Mouse (Mus musculus) embryonic facial prominence, embryonic 13.5 days (tissue): Measurements from ENCODE around the gene Col16a1. TPM values are rescaled to one million over a fixed set of nuclear protein-coding genes. Genes with fewer than 3 reads are reported as not detected.

Source experiments
- ATAC-seq: fragments of 200-750 bp; cut with Nextera tagmentation; 2 replicates; pipeline ENCODE4 v1.8.0; 2017; ENCODE audit warnings: low read depth; ENCODE audit not compliant: insufficient number of reproducible peaks, insufficient read depth, low FRiP score, low TSS enrichment
- H3K27ac ChIP-seq: fragments of 300-500 bp; sonication (generic); 2 replicates; pipeline ENCODE4 v1.5.1; 2015; ENCODE audit warnings: moderate library complexity, mild to moderate bottlenecking, inconsistent platforms
- H3K27me3 ChIP-seq: fragments of 300-500 bp; sonication (generic); 2 replicates; pipeline ENCODE4 v1.6.1; 2015; ENCODE audit warnings: mild to moderate bottlenecking, inconsistent platforms
- H3K36me3 ChIP-seq: fragments of 300-500 bp; sonication (generic); 2 replicates; pipeline ENCODE4 v1.6.1; 2015; ENCODE audit warnings: mild to moderate bottlenecking, inconsistent platforms
- H3K4me1 ChIP-seq: fragments of 300-500 bp; sonication (generic); 2 replicates; pipeline ENCODE4 v1.6.1; 2015; ENCODE audit warnings: inconsistent platforms
- H3K4me2 ChIP-seq: fragments of 300-500 bp; sonication (generic); 2 replicates; pipeline ENCODE4 v1.6.1; 2015; ENCODE audit warnings: moderate library complexity, mild to moderate bottlenecking, inconsistent platforms
- H3K4me3 ChIP-seq: fragments of 300-500 bp; sonication (generic); 2 replicates; pipeline ENCODE4 v1.5.1; 2015; ENCODE audit warnings: mild to moderate bottlenecking, inconsistent platforms
- H3K9ac ChIP-seq: fragments of 300-500 bp; sonication (generic); 2 replicates; pipeline ENCODE4 v1.6.1; 2015; ENCODE audit warnings: mild to moderate bottlenecking, inconsistent platforms
- H3K9me3 ChIP-seq: fragments of 300-500 bp; sonication (generic); 2 replicates; pipeline ENCODE4 v1.6.1; 2016; ENCODE audit warnings: inconsistent platforms
- WGBS: fragments of 180-500 bp; shearing (Covaris S2); methylation state at CpG from one replicate; pipeline ENCODE4 v1.1.7; 2015; ENCODE audit warnings: mixed read lengths; 5-methylcytosine and 5-hydroxymethylcytosine counted together
- polyA plus RNA-seq: library from polyadenylated mRNA; unstranded; fragments of >200 nt; fragmentation: Nextera tagmentation; extraction: Ambion mirVana; gene quantifications from 2 replicates; pipeline ENCODE4 v1.2.1, GENCODE M21; 2015

Col16a1 gene
- polyA plus RNA-seq, 1 experiment from 2014 or later: 77.3 TPM

DNA sequence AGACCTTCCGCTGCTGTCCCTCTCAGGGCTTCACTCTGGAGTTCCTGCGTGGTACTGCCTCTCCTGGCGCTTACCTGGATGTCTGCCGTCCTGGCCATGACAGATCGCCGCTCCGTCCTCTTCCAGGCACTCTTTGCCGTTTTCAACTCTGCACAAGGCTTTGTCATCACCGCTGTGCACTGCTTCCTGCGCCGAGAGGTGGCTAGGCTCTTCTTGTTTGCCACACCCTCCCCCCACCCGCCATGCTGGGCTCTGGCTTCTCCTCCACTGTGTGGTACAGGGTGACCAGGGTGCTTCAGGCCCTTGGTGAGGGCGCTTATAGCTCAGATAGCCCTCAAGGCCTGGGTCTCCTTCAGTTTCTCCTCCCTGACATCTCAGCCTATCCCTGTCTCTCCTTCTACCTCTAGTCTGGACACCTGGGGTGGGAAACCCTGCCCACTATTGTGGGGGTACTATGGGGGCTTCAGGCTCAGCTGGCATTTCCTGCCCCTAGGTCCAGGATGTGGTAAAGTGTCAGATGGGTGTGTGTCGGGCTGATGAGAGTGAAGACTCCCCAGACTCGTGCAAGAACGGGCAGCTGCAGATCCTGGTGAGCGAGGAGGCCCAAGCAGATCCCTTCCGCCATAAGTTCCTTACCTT is 30.5 kb upstream of the Col16a1 start:
- H3K4me1 ChIP-seq: peaks cover 13% of the 10 kb centered on the region; the same call in 1 of the 2 replicates
- no peak overlapping the region for H3K4me3 ChIP-seq
- 71% methylated on average over 18 of the region's 18 CpGs for WGBS
- no peak for ATAC-seq
- no peak overlapping the region for H3K27ac ChIP-seq
- H3K9ac ChIP-seq: no peak overlapping the region
- no peak overlapping the region for H3K4me2 ChIP-seq
- H3K9me3 ChIP-seq: no peaks in the 10 kb centered on the region
- peaks cover 20% of the 10 kb centered on the region for H3K36me3 ChIP-seq
- H3K27me3 ChIP-seq: peaks cover 13% of the 10 kb centered on the region

DNA sequence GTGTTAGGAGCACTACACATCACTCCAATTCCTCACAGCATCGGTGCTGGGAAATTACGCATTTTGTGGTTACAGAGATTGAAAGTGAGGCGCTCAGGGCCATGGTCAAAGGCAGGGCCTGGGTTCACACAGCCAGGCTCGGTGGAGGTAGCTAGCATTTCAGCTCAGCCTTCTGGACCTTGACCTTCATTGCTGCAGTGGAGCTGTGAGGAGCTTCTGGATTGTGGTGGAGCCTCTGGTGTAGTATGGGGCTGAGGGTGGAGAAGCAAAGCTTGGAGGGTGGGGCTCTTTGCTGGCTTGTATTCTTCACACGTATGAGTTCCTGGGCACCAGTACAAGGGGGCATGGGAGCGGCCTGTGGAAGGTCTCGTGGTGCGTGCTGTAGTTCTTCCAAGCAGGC is 24.7 kb upstream of the Col16a1 start:
- H3K4me3 ChIP-seq: no peak overlapping the region
- no peak overlapping the region for H3K27ac ChIP-seq
- H3K9me3 ChIP-seq: no peaks in the 10 kb centered on the region
- peaks cover 2% of the 10 kb centered on the region; the same call in 1 of the 2 replicates for H3K27me3 ChIP-seq
- H3K36me3 ChIP-seq: peaks cover 7% of the 10 kb centered on the region; the same call in 1 of the 2 replicates
- H3K4me2 ChIP-seq: no peak overlapping the region
- H3K4me1 ChIP-seq: peaks cover 3% of the 10 kb centered on the region; the same call in 1 of the 2 replicates
- H3K9ac ChIP-seq: no peak overlapping the region
- ATAC-seq: no peak
- WGBS: 84% methylated on average over 8 of the region's 8 CpGs

DNA sequence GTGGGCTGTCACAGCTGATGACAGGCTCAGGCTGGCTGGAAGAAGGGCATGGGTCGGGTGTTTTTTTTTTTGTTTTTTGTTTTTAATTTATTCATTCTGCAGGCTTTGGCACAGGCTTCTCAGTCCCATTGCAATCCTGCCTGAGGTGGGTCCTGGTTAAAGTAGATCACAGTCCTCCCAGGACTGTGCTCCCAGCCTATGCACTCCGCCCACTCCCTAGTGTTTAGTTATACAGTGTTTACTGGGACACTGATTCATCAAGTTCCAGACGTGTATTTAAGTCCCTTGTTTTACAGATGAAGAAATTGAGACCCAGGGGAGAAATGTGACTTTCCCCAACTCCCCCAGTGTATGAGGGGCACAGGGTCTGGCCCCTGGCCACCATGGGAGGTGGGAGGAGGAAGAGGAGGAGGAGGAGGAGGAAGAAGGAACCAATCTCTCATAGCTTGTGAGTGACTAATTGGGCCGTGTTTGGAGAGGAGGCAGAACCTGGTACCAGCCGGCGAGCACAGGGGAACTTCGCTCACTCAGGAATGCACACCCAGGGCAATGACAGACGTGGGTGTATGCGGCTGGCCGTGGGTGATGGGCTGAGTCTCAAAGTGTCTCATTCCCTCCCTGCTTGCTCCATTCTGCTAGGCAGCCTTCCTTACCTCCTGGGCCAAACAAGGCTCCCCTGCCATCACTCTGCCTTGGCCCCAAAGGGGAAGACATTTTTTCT is 24.0 kb upstream of the Col16a1 start:
- WGBS: 69% methylated on average over 10 of the region's 10 CpGs
- Histone ChIP-seq H3K9ac (no peak overlapping the region), H3K9me3 (no peaks in the 10 kb centered on the region), H3K27ac (no peak overlapping the region; the same call in 1 of the 2 replicates), H3K4me2 (no peak overlapping the region), H3K4me3 (no peak overlapping the region), H3K4me1 (peaks cover 4% of the 10 kb centered on the region; the same call in 1 of the 2 replicates), H3K27me3 (peaks cover 2% of the 10 kb centered on the region; the same call in 1 of the 2 replicates), H3K36me3 (peaks cover 7% of the 10 kb centered on the region; the same call in 1 of the 2 replicates)
- no peak for ATAC-seq

DNA sequence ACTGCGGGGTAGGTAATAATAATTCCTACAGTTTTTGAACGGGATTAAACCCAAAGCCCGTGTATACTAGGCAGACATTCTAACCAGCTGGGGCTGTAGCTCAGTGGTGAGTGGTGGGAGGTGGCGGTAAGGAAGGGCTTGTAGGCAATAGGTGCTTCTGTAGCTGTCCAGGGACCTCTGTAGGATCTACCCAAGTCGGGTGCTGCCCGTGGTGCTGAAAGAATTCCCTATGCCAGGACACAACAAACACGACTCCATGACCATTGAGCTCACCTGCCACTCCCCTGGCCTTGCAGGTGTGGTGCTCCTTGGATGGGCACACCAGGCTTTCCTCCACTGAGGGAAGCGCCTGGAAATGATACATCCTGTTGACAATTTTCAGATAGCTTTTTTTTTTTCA is 22.1 kb upstream of the Col16a1 start:
- Histone ChIP-seq H3K36me3 (peaks cover 7% of the 10 kb centered on the region; the same call in 1 of the 2 replicates), H3K4me2 (no peak overlapping the region), H3K27me3 (peaks cover 2% of the 10 kb centered on the region; the same call in 1 of the 2 replicates), H3K9ac (no peak overlapping the region), H3K27ac (no peak overlapping the region), H3K4me3 (no peak overlapping the region), H3K4me1 (peaks cover 4% of the 10 kb centered on the region; the same call in 1 of the 2 replicates), H3K9me3 (no peaks in the 10 kb centered on the region)
- 49% methylated on average over 8 of the region's 8 CpGs for WGBS
- no peak for ATAC-seq

DNA sequence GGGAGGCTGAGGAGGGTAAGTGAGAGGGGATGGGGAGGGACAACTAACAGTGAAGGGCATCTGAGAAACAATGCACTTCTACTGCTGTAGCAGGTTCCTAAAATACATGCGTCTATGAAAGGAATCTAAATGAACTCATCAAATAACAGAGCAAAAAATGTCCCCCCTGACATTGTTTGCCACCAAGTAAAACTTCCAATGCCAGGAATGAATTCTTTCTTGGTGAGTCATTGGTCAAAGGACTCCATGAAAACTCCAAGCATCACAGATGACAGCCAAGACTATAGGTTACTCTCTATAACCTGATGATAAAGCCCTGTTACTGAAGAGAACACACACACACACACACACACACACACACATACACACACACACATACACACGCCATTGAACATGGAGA is 16.5 kb upstream of the Col16a1 start:
- Histone ChIP-seq H3K4me3 (no peak overlapping the region), H3K36me3 (no peaks in the 10 kb centered on the region), H3K27ac (no peak overlapping the region), H3K27me3 (peaks cover 24% of the 10 kb centered on the region), H3K4me2 (no peak overlapping the region), H3K9me3 (no peaks in the 10 kb centered on the region), H3K9ac (no peak overlapping the region), H3K4me1 (peaks cover 21% of the 10 kb centered on the region)
- 76% methylated on average over 2 of the region's 2 CpGs for WGBS
- ATAC-seq: no peak

DNA sequence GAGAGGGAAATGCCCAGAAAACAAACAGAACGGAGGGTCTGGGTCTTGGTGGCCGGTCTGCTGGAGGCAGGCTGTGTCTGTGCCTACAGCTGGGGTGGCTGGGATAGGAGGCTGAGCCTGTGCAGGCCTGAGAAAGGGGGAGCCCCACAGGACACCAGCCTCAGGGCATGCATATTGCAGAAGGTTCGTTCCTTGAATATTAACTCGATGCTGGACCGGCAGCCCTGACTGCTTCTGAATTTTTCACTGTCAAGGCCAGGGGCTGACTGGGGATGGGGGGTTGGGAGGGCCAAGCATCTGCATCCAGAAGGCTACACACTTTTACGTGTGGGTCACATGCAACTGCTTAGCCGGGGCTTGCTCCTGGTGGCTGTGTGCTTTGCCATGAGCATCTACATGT is 14.1 kb upstream of the Col16a1 start:
- no peak for ATAC-seq
- Histone ChIP-seq H3K4me3 (no peak overlapping the region), H3K4me1 (peaks cover 29% of the 10 kb centered on the region), H3K36me3 (no peaks in the 10 kb centered on the region), H3K27ac (no peak overlapping the region), H3K4me2 (no peak overlapping the region), H3K9me3 (no peaks in the 10 kb centered on the region), H3K9ac (no peak overlapping the region), H3K27me3 (peaks cover 24% of the 10 kb centered on the region)
- WGBS: 51% methylated on average over 7 of the region's 7 CpGs

DNA sequence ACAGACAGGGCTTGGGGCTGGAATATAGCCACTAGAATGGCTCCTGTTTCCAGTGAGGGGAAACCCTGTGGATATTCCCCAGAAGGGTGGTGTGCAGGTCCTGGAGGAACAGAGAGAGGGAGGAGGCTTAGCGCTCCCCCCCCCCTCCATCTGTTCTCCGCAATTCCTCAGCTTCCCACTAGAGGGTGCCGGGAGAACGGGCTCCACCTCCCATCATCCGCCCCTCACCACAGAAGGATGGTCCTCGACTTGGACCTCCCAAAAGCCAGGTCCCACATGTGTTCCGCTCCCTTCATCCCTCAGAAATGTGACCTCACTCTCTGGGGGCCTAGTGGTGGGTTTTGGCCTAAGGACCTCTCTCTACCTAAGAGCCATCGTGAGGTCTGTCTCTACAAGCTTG is 11.5 kb upstream of the Col16a1 start:
- Histone ChIP-seq H3K9ac (no peak overlapping the region), H3K4me1 (peaks cover 31% of the 10 kb centered on the region), H3K27ac (peak overlapping the region; percentile 76), H3K4me3 (no peak overlapping the region), H3K36me3 (no peaks in the 10 kb centered on the region), H3K9me3 (no peaks in the 10 kb centered on the region), H3K4me2 (peak overlapping the region; percentile 48), H3K27me3 (peaks cover 24% of the 10 kb centered on the region)
- ATAC-seq: peak; percentile 60
- WGBS: 1% methylated on average over 7 of the region's 8 CpGs

DNA sequence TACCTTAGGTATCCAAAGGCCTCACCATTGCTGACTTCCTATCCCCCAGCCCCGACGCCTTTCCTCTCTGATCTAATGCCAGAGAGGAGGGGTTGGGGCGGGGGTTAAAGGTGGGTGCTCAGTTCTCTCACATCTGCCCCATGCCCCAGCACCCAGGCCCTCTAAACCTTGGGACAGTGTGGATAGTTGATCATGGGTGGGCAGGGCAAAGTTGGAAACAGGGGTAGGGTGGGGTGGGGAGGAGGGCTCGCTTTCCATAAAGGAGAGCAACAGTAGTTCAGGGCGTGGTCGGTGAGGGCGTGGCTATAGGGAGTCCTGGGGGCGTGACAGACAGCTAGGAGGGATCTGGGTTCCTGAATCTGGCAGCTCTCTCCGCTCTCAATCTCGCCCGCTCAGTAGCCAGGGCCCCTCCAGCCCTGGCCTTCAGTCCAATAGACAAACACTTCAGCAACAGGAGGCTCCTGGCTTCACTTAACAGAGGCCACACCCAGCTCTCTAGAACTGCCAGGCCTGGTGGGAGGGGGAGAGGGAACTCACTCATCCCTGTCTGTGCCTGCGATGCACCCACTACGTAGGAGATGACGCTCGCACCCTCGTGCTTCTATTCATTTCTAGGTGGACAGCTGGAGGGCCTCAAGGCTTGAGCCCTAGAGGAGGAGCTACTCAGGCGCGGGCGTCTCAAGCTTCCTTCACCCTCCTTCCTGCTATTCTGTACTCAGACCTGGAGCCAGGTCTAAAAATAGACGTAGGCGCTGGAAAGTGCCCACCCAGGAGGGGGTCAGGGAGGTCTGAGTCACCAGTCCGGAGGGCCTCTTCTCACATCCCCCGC is 10.9 kb upstream of the Col16a1 start:
- no peaks in the 10 kb centered on the region for H3K36me3 ChIP-seq

DNA sequence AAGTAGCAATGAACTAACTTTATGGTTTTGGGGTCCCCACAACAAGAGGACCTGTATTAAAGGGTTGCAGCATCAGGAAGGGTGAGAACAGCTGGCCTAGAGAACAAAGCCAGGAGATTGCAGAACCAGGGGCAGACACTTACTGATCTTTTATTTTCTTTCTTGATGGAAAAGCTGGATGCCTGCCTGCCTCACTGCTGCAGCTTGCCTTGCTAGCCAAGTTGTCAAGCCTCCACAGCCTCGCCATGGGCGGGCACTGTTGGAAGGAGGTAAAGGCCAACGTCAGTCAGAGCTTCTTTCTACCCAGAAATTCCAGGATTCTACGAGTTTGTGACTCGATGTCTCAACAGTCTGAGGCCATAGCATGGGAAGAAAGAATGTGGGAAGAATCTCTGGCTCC is 8.3 kb upstream of the Col16a1 start:
- H3K27me3 ChIP-seq: peaks cover 14% of the 10 kb centered on the region
- no peak overlapping the region for H3K27ac ChIP-seq
- ATAC-seq: no peak
- no peaks in the 10 kb centered on the region for H3K9me3 ChIP-seq
- no peak overlapping the region for H3K4me2 ChIP-seq
- no peak overlapping the region for H3K9ac ChIP-seq
- WGBS: 49% methylated on average over 5 of the region's 5 CpGs
- H3K4me3 ChIP-seq: no peak overlapping the region
- H3K36me3 ChIP-seq: no peaks in the 10 kb centered on the region
- H3K4me1 ChIP-seq: peaks cover 53% of the 10 kb centered on the region

More for the DNA sequence above, 10.9 kb upstream of the Col16a1 start:
- Histone ChIP-seq H3K27ac (peak overlapping the region; percentile 76), H3K4me1 (peaks cover 37% of the 10 kb centered on the region), H3K9me3 (no peaks in the 10 kb centered on the region), H3K4me3 (peak overlapping the region; percentile 10; the same call in 1 of the 2 replicates), H3K27me3 (peaks cover 24% of the 10 kb centered on the region), H3K4me2 (peak overlapping the region; percentile 48), H3K9ac (peak overlapping the region; percentile 54; the same call in 1 of the 2 replicates)
- 0 out of 2 replicates have a peak, but pooled peaks have one; percentile 56 for ATAC-seq
- 5% methylated on average over 23 of the region's 23 CpGs for WGBS

DNA sequence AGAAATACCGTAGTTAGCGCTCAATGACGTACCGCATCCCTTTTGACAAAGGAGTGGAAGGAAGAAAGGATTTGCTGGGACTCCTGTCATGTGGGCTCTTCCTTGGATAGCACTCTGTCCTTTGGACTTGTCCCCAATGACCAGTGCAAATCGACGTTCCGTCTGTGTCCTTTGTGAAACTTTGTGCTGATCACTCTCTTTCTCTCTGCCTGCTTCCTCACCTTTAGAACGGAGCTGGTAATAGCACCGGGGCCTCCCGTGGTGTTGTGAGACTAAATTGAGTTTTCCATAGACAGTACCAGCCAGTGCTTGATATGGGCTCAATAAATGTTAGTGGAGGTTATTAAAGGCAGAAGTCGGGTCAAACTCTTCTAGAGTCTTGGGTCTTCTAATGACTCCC is 6.6 kb upstream of the Col16a1 start:
- H3K9me3 ChIP-seq: no peaks in the 10 kb centered on the region
- no peak overlapping the region for H3K27ac ChIP-seq
- H3K4me2 ChIP-seq: no peak overlapping the region
- 79% methylated on average over 11 of the region's 11 CpGs for WGBS
- no peak for ATAC-seq
- peaks cover 64% of the 10 kb centered on the region for H3K4me1 ChIP-seq
- H3K27me3 ChIP-seq: no peaks in the 10 kb centered on the region
- no peak overlapping the region for H3K4me3 ChIP-seq
- no peaks in the 10 kb centered on the region for H3K36me3 ChIP-seq
- H3K9ac ChIP-seq: no peak overlapping the region

DNA sequence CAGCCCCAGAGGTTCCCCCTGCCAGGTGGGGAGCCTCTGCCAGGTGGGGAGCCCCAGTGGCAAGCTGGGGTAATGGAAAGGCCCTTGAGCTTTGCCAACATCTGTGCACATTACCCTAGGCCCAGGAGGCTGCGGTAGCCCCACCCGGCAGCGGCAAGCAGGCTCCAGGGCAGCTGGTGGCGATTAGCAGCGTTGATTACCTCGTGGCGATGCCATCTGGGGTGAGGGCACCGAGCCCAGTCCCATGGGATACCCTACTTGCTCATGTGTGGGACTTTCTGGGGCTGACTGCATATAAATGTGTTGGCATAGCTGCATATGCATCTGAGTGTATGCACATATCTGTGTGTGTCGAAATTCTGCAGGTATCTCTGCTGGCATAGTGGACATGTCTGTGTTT is 3.4 kb upstream of the Col16a1 start:
- Histone ChIP-seq H3K4me3 (no peak overlapping the region), H3K27ac (peak overlapping the region; percentile 97), H3K4me2 (peak overlapping the region; percentile 14; the same call in 1 of the 2 replicates), H3K9ac (no peak overlapping the region), H3K9me3 (no peaks in the 10 kb centered on the region), H3K4me1 (peaks cover 81% of the 10 kb centered on the region), H3K36me3 (no peaks in the 10 kb centered on the region), H3K27me3 (no peaks in the 10 kb centered on the region)
- no peak for ATAC-seq
- WGBS: 31% methylated on average over 9 of the region's 9 CpGs
